Mouse (Mus musculus) cerebellum, postnatal 14 days (tissue): Measurements from ENCODE around the gene Ttc34.

Source experiments
- DNase-seq, 2 experiments: peaks; one replicate each; pipeline ENCODE4 v3.0.0; 2021; ENCODE audit warnings: mixed read lengths in 2 of 2

The Ttc34 gene

GRCm38 (mm10) chr4:154897676-154898465 is 60.6 kb downstream of the Ttc34 start:
- peak; percentile 41 to 66 for DNase-seq

GRCm38 (mm10) chr4:154898506-154899446 is 61.5 kb downstream of the Ttc34 start, which contains the start of gene Fam213b:
TSS of gene Fam213b (minus strand) at chr4:154899135.
- peak; percentile 85 to 87 for DNase-seq

GRCm38 (mm10) chr4:154902371-154902770 is 65.1 kb downstream of the Ttc34 start:
- no peak for DNase-seq

- peak; percentile 86 to 88 for DNase-seq
Observed at GRCm38 (mm10) chr4:154904185-154905071, 67.2 kb downstream of the Ttc34 start.

GRCm38 (mm10) chr4:154907833-154908232 is 70.6 kb downstream of the Ttc34 start:
- DNase-seq: peak; percentile 84 to 90

- DNase-seq: no peak
Observed at GRCm38 (mm10) chr4:154908490-154908889, 71.2 kb downstream of the Ttc34 start.

GRCm38 (mm10) chr4:154910606-154911522 is 73.6 kb downstream of the Ttc34 start:
- DNase-seq: no peak

GRCm38 (mm10) chr4:154911644-154912043 is 74.4 kb downstream of the Ttc34 start:
- no peak for DNase-seq

- DNase-seq: no peak
Observed at GRCm38 (mm10) chr4:154913845-154914244, 76.6 kb downstream of the Ttc34 start.

GRCm38 (mm10) chr4:154914252-154914651 is 77.0 kb downstream of the Ttc34 start:
- DNase-seq: no peak

- DNase-seq: no peak
Observed at GRCm38 (mm10) chr4:154914707-154915106, 77.4 kb downstream of the Ttc34 start.

- no peak for DNase-seq
Observed at GRCm38 (mm10) chr4:154915286-154915685, 78.0 kb downstream of the Ttc34 start.

- no peak for DNase-seq
Observed at GRCm38 (mm10) chr4:154916662-154917061, 79.4 kb downstream of the Ttc34 start.
